Mouse (Mus musculus) neural tube, embryonic 14.5 days (tissue): ENCODE results near the gene Pde7b. TPM values are rescaled to one million over a fixed set of nuclear protein-coding genes. Genes with fewer than 3 reads are reported as not detected.

Experiments used
- ATAC-seq: fragments of 200-750 bp; cut with Nextera tagmentation; 2 replicates; pipeline ENCODE4 v1.8.0; 2017; ENCODE audit warnings: low read depth, mild to moderate bottlenecking, moderate TSS enrichment, moderate library complexity
- H3K27ac ChIP-seq: fragments of 300-500 bp; sonication (generic); 2 replicates; pipeline ENCODE4 v1.5.1; 2014; ENCODE audit warnings: low read depth, mild to moderate bottlenecking, control low read depth, low read length, moderate library complexity, mixed read lengths
- H3K27me3 ChIP-seq: fragments of 300-500 bp; sonication (generic); 2 replicates; pipeline ENCODE4 v1.6.1; 2014; ENCODE audit warnings: low read length; ENCODE audit not compliant: control insufficient read depth, insufficient read depth
- H3K36me3 ChIP-seq: fragments of 300-500 bp; sonication (generic); 2 replicates; pipeline ENCODE4 v1.6.1; 2014; ENCODE audit warnings: low read length, mixed read lengths; ENCODE audit not compliant: control insufficient read depth, insufficient read depth
- H3K4me1 ChIP-seq: fragments of 300-500 bp; sonication (generic); 2 replicates; pipeline ENCODE4 v1.6.1; 2014; ENCODE audit warnings: low read length; ENCODE audit not compliant: control insufficient read depth, insufficient read depth
- H3K4me2 ChIP-seq: fragments of 300-500 bp; sonication (generic); 2 replicates; pipeline ENCODE4 v1.6.1; 2014; ENCODE audit warnings: mild to moderate bottlenecking, low read depth, low read length, control low read depth
- H3K4me3 ChIP-seq: fragments of 300-500 bp; sonication (generic); 2 replicates; pipeline ENCODE4 v1.5.1; 2014; ENCODE audit warnings: low read depth, low read length, control low read depth, mixed read lengths
- H3K9ac ChIP-seq: fragments of 300-500 bp; sonication (generic); replicated peaks from 2 replicates; pipeline ENCODE4 v1.6.1; 2014; ENCODE audit warnings: low read depth, mild to moderate bottlenecking, control low read depth, low read length, mixed read lengths
- H3K9me3 ChIP-seq: fragments of 300-500 bp; sonication (generic); 2 replicates; pipeline ENCODE4 v1.6.1; 2016; ENCODE audit warnings: low read length; ENCODE audit not compliant: control insufficient read depth
- WGBS: fragments of 180-500 bp; shearing (Covaris S2); extraction: QIAGEN DNeasy Blood & Tissue Kit; methylation state at CpG from one replicate; pipeline ENCODE4 v1.1.7; 2014; 5-methylcytosine and 5-hydroxymethylcytosine counted together
- polyA plus RNA-seq: library from polyadenylated mRNA; unstranded; fragments of >200 nt; fragmentation: Nextera tagmentation; extraction: Ambion mirVana; gene quantifications from 2 replicates; pipeline ENCODE4 v1.2.1, GENCODE M21; 2014

Gene Pde7b
- polyA plus RNA-seq, 1 experiment from 2014 or later: 3.2 TPM

GRCm38 (mm10) chr10:20431336-20431735 lies 293.5 kb downstream of the Pde7b start:
- Histone ChIP-seq H3K36me3 (no peaks in the 10 kb centered on the region), H3K4me1 (no peaks in the 10 kb centered on the region), H3K27me3 (no peaks in the 10 kb centered on the region), H3K4me2 (no peak overlapping the region), H3K4me3 (no peak overlapping the region), H3K9me3 (no peaks in the 10 kb centered on the region), H3K9ac (no peak overlapping the region), H3K27ac (no peak overlapping the region)
- 74% methylated on average over 12 of the region's 12 CpGs for WGBS
- no peak for ATAC-seq

- no peaks in the 10 kb centered on the region for H3K36me3 ChIP-seq
- no peaks in the 10 kb centered on the region for H3K27me3 ChIP-seq
- no peak overlapping the region for H3K4me2 ChIP-seq
- H3K4me1 ChIP-seq: no peaks in the 10 kb centered on the region
- no peak overlapping the region for H3K27ac ChIP-seq
- no peak overlapping the region for H3K4me3 ChIP-seq
- no peak for ATAC-seq
- WGBS: 76% methylated on average over 10 of the region's 10 CpGs
- H3K9me3 ChIP-seq: no peaks in the 10 kb centered on the region
- no peak overlapping the region for H3K9ac ChIP-seq
Observed at GRCm38 (mm10) chr10:20421299-20421883, 303.5 kb downstream of the Pde7b start.

- no peaks in the 10 kb centered on the region for H3K27me3 ChIP-seq
- no peak overlapping the region for H3K4me2 ChIP-seq
- no peaks in the 10 kb centered on the region for H3K36me3 ChIP-seq
- 77% methylated on average over 7 of the region's 7 CpGs for WGBS
- no peaks in the 10 kb centered on the region for H3K4me1 ChIP-seq
- H3K9me3 ChIP-seq: no peaks in the 10 kb centered on the region
- H3K27ac ChIP-seq: no peak overlapping the region
- no peak overlapping the region for H3K4me3 ChIP-seq
- H3K9ac ChIP-seq: no peak overlapping the region
- no peak for ATAC-seq
Observed at GRCm38 (mm10) chr10:20420296-20420695, 304.6 kb downstream of the Pde7b start.

- no peak overlapping the region for H3K4me3 ChIP-seq
- H3K27ac ChIP-seq: no peak overlapping the region
- no peak overlapping the region for H3K9ac ChIP-seq
- no peak for ATAC-seq
- no peaks in the 10 kb centered on the region for H3K9me3 ChIP-seq
- H3K4me1 ChIP-seq: no peaks in the 10 kb centered on the region
- no peak overlapping the region for H3K4me2 ChIP-seq
- no peaks in the 10 kb centered on the region for H3K27me3 ChIP-seq
- 84% methylated on average over 10 of the region's 10 CpGs for WGBS
- no peaks in the 10 kb centered on the region for H3K36me3 ChIP-seq
Observed at GRCm38 (mm10) chr10:20418856-20419219, 306.0 kb downstream of the Pde7b start.

- Histone ChIP-seq H3K4me2 (no peak overlapping the region), H3K9ac (no peak overlapping the region), H3K4me3 (no peak overlapping the region), H3K4me1 (no peaks in the 10 kb centered on the region), H3K36me3 (no peaks in the 10 kb centered on the region), H3K27me3 (no peaks in the 10 kb centered on the region), H3K27ac (no peak overlapping the region), H3K9me3 (no peaks in the 10 kb centered on the region)
- ATAC-seq: no peak
- 78% methylated on average over 11 of the region's 11 CpGs for WGBS
Observed at GRCm38 (mm10) chr10:20418202-20418855, 306.5 kb downstream of the Pde7b start.

- H3K9me3 ChIP-seq: no peaks in the 10 kb centered on the region
- no peak overlapping the region for H3K27ac ChIP-seq
- H3K27me3 ChIP-seq: no peaks in the 10 kb centered on the region
- WGBS: 86% methylated on average over 10 of the region's 10 CpGs
- no peak overlapping the region for H3K4me2 ChIP-seq
- H3K36me3 ChIP-seq: no peaks in the 10 kb centered on the region
- H3K9ac ChIP-seq: no peak overlapping the region
- H3K4me1 ChIP-seq: no peaks in the 10 kb centered on the region
- no peak for ATAC-seq
- H3K4me3 ChIP-seq: no peak overlapping the region
Observed at GRCm38 (mm10) chr10:20409181-20409580, 315.7 kb downstream of the Pde7b start.

GRCm38 (mm10) chr10:20408336-20408735 lies 316.5 kb downstream of the Pde7b start:
- Histone ChIP-seq H3K36me3 (no peaks in the 10 kb centered on the region), H3K27me3 (no peaks in the 10 kb centered on the region), H3K27ac (no peak overlapping the region), H3K4me3 (no peak overlapping the region), H3K4me1 (no peaks in the 10 kb centered on the region), H3K9ac (no peak overlapping the region), H3K4me2 (no peak overlapping the region), H3K9me3 (no peaks in the 10 kb centered on the region)
- WGBS: 83% methylated on average over 3 of the region's 3 CpGs
- ATAC-seq: no peak

- Histone ChIP-seq H3K4me1 (no peaks in the 10 kb centered on the region), H3K27ac (no peak overlapping the region), H3K4me3 (no peak overlapping the region), H3K27me3 (no peaks in the 10 kb centered on the region), H3K4me2 (no peak overlapping the region), H3K9me3 (no peaks in the 10 kb centered on the region), H3K36me3 (no peaks in the 10 kb centered on the region), H3K9ac (no peak overlapping the region)
- WGBS: 88% methylated on average over 2 of the region's 2 CpGs
- ATAC-seq: peak; percentile 79; the same call in 1 of the 2 replicates
Observed at GRCm38 (mm10) chr10:20405471-20405870, 319.4 kb downstream of the Pde7b start.

GRCm38 (mm10) chr10:20402941-20403340 lies 321.9 kb downstream of the Pde7b start:
- Histone ChIP-seq H3K9ac (no peak overlapping the region), H3K4me3 (no peak overlapping the region), H3K9me3 (no peaks in the 10 kb centered on the region), H3K36me3 (no peaks in the 10 kb centered on the region), H3K27ac (no peak overlapping the region), H3K4me2 (no peak overlapping the region), H3K4me1 (no peaks in the 10 kb centered on the region), H3K27me3 (no peaks in the 10 kb centered on the region)
- 88% methylated on average over 5 of the region's 5 CpGs for WGBS
- ATAC-seq: no peak
